Mouse (Mus musculus): ENCODE results near the gene Ess2. TPM values are rescaled to one million over a fixed set of nuclear protein-coding genes. Genes with fewer than 3 reads are reported as not detected.
A peak's percentile ranks its signal among the peaks of the same experiment; 100 is the strongest.
"Not testable (repeated sequence)": the region's sequence is repeated elsewhere in the genome, so short reads cannot be mapped to it uniquely, and the experiment has no call there.

Gene Ess2
- 10 to 100 TPM; 31.7 to 33.5 TPM for total RNA-seq (2021)
- long read RNA-seq, transcript Ess2-201 (10 exons, 2,821 nt): major isoform, 20 of 35 reads
- long read RNA-seq, transcript Ess2-205 (10 exons, 2,785 nt): minor isoform, 5 of 35 reads
- long read RNA-seq, partial matches to known transcripts: 9 of 35 reads
- long read RNA-seq, other reads (novel, unspliced or antisense): 1 of 35 reads

GRCm38 (mm10) chr16:17911052-17911595 is at the start of gene Ess2:
Gene Ess2 (minus strand): TSS chr16:17911348.
- peak; percentile 88 to 89 for DNase-seq (ENCODE audit: low spot score in 2 of 2)

DNA sequence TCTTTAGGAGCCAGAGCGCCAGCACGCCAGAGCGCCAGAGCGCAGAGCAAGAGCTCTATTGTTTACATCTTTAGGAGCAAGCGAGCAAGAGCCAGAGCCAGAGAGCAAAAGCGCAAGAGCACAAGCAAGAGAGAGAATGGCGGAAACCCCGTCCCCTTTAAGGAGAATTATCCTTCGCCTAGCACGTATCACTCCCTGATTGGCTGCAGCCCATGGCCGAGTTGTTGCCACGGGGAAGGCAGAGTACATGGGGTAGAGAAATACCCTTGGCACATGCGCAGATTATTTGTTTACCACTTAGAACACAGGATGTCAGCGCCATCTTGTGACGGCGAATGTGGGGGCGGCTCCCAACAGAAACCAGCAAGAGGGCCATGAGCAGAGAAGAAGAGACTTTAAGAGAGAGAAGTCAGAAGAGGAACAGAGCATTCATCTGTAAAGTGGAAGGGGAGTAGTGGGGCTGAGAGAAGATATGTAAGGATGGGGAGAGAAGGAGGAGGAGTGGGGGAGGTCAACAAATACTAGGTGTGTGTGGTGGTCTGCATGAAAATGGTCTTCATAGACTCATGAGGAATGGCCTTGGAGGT is 45.0 kb upstream of the Ess2 start:
- not testable (repeated sequence) for DNase-seq (ENCODE audit: low spot score in 2 of 2)

DNA sequence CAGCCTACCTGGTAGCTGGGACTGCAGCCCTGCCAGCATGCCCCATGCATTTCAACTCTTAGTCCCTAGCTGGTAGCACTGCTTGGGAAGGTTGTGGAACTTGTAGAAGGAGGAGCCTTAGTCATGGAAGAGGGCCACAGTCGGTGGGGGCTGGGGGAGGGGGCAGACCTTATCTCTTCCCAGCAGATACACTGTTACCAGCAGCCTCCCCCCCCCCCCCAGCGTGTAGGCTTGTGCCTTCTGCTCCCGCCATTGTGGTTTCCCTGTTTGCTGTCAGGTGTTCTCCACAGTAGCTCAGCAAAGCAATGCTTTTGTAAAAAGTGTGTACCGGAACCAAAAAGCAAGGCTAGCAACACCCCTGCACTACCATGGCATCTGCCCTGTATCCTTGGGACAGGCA is 40.5 kb upstream of the Ess2 start:
- no peak for DNase-seq (ENCODE audit: low spot score in 2 of 2)

- DNase-seq (ENCODE audit: low spot score in 2 of 2): no peak
Observed at GRCm38 (mm10) chr16:17950068-17950467, 38.9 kb upstream of the Ess2 start.

DNA sequence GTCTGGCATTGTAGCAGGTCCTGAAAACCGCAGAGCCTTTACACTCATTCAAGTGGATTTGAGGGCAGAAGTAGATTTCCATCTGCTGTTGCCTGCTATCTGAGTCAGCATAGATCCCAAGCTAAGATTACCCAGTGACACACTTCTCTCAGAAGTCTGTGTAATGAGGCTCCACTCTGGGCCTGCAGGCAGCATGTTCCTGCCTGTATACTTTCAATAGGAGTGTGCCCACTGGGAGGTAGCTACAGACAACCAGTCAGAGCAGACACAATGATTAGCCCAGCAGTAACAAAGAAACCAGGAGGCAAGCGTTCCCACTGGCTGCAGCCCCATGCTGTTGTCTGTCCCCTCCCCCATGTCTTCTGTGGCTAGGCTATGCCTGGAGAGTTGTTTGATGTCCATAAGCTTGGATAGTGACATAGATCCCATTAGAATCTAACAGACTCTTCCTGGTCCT is 38.3 kb upstream of the Ess2 start:
- DNase-seq (ENCODE audit: low spot score in 2 of 2): no peak

DNA sequence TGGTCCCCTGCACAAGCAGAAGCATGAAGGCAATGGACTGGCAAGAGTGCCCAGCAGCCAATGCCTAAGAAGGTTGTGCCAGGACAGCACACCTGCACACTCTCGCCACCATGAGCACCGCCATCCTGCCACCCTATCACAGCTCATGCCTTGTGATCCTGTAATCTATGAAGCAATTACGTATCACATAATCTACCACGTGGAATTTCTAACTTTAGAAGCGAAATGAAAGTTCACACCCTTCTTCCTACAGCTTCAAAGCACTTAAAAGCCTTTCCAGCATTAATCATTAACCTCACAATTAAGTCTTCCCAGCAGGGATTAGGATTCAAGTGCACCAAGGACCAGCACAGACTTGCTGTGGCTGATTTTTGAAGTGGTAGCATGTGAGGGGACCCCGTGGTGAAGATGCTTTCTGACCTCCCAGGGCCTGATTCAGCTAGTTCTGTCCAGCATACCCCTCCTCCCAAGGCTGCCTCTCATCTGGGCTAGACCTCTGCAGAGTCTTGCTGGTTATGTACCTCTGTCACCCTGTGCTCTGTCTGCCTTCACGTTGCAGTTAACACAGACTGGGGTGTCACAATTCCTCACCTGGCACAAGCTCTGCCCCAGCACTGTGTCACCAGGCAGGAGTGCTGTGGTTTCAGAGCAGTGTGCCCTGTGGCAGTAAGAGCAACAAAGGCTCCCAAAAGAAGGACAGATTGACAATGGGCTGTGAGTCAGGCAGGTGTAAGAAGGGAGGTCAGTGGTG is 34.1 kb upstream of the Ess2 start:
- DNase-seq (ENCODE audit: low spot score in 2 of 2): no peak

- no peak for DNase-seq (ENCODE audit: low spot score in 2 of 2)
Observed at GRCm38 (mm10) chr16:17943466-17943865, 32.3 kb upstream of the Ess2 start.

GRCm38 (mm10) chr16:17939255-17939751 is 28.2 kb upstream of the Ess2 start:
- no peak for DNase-seq (ENCODE audit: low spot score in 2 of 2)

- DNase-seq (ENCODE audit: low spot score in 2 of 2): peak in 1 of 2 experiments; percentile 43
Observed at GRCm38 (mm10) chr16:17938821-17939220, 27.7 kb upstream of the Ess2 start.

DNA sequence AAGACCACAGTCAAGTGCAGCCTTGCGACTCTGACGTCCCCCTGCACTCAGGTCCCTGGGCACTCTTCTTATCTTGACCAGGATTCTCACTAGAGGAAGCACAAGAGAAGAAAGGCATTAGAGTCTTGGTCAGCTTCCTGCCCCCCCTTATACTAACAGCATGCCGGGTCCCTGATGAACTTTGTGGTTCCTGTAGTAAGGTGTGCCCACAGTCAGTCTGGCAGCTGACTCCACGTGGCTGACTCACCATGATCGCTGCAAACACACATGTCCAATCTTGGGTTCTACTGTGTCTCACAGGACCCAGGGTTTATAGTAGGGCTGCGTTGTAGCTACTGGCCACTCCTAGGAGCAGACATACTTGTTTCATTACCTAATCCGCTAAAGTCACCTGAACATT is 27.0 kb upstream of the Ess2 start:
- DNase-seq (ENCODE audit: low spot score in 2 of 2): no peak

GRCm38 (mm10) chr16:17936776-17937175 is 25.6 kb upstream of the Ess2 start:
- no peak for DNase-seq (ENCODE audit: low spot score in 2 of 2)

DNA sequence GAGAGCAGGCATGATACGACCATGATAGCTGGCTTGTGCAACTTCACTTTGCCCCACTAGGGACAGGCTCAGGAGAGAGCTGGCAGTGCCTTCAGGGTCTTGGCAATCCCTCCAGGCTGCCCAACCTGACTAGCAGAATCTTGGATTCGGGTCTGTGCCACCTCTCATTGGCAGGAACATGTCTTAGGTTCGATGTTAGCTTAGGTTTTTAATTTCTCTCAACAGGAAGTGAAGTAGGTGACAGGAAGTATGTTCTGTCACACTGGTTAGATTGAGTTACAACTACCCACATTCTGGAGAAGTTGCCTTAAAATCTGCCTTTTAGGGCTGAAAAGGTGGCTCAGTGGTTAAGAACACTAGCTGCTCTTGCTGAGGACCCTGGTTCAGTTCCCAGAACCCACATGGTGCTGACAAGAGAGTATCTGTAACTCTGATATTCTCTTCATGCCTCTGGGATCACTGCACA is 23.3 kb upstream of the Ess2 start:
- no peak for DNase-seq (ENCODE audit: low spot score in 2 of 2)

- no peak for DNase-seq (ENCODE audit: low spot score in 2 of 2)
Observed at GRCm38 (mm10) chr16:17933594-17934444, 22.7 kb upstream of the Ess2 start.

DNA sequence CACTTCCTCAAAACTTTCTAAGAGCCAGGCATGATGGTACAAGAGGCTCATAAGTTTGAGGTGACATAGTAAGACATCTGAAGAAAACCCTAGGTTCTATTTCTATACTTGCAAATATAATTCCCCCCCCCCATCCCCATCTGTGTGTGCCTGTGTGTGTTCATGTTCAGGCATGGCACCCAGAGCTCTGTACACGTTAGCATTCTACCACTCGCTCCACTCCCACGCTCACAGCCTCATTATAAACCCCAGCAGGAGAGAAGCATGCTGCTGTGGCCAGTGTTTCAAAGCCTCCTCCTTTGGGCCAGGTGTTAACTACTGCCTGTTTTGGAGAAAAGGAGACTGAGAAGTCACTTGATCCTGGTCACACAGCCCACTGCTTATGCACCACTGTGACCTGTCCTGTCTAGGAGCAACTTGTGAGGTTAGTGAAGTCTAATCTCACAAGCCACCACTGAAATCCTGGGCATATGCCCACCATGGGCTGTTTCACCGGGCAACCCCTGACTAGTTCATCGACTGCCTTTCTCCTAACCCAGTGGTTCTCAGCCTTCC is 20.8 kb upstream of the Ess2 start:
- DNase-seq (ENCODE audit: low spot score in 2 of 2): no peak

DNA sequence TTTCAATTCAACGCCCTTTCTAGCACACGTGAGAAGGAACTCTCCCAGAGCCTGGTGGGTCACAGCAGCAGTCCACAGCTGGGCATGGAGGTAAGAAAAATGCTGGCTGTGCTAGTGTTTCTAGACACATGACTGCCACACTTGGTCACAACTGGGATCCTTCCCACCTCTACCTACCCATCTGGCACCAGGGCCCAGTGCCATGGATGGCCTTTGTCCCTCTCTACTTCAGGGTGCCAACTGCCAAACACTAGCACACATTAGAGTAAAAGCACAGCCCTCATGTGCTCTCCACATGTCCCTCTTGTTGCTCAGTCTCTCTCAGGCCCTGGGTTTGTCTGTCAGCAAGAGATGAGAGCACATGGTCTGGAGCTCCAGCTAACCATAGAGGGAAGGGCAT is 18.5 kb upstream of the Ess2 start:
- no peak for DNase-seq (ENCODE audit: low spot score in 2 of 2)

DNA sequence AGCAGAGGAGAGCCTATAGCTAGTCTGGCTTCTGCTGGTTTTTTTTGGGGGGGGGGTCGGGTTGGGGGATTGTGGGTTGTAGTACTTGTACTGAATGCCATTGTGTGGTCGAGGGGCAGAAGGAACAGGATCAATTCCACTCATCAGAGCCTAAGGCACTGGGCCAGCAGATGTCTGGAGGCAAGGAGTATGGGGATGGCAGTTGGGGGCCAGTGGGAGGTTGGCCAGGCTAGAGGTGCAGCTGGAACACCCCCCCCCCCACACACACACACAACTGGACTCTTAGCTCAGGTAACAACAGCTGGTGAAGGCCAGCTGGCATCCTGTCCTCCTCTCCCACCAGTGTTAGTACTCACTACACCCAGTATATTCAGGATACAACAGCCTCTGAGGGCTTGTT is 18.1 kb upstream of the Ess2 start:
- no peak for DNase-seq (ENCODE audit: low spot score in 2 of 2)

GRCm38 (mm10) chr16:17928627-17929104 is 17.5 kb upstream of the Ess2 start:
- DNase-seq (ENCODE audit: low spot score in 2 of 2): peak; percentile 58 to 71

DNA sequence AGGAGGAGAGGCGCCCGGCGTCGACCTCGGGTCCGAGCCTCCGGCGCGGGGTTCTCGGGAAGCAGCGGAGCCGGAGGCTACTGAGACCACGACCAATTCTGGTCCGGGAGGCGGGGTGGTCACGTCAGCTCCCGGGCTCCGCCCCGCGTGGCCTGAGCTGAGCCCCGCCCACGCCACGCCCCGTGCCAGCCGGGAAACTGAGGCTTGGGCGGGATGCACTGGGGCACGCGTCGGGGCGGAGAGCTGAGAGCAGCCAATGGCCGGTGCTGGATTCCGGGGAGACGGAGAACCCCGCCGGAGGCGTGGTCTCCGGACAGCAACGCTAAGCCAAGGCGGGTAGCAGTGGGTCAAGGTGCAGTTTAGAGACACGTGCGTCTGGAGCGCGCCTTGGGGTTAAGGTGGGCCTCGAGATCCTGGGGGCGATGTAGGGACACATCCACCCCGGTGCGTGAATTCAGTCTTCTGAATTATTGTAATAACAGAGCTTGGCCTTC is 17.0 kb upstream of the Ess2 start, which contains the start of gene Slc25a1:
Gene Slc25a1, minus strand, starts transcription at position 133 of the 494 bp plus-strand sequence.
- DNase-seq (ENCODE audit: low spot score in 2 of 2): peak; percentile 75 to 86

GRCm38 (mm10) chr16:17927351-17928082 is 16.4 kb upstream of the Ess2 start:
- peak in 1 of 2 experiments; percentile 50 for DNase-seq (ENCODE audit: low spot score in 2 of 2)

All from layer of hippocampus, postnatal 10 days (tissue).